Mouse (Mus musculus): ENCODE measurements around the gene Slc7a1. TPM values are rescaled to one million over a fixed set of nuclear protein-coding genes. Genes with fewer than 3 reads are reported as not detected.
"Not testable (repeated sequence)": the region's sequence is repeated elsewhere in the genome, so short reads cannot be mapped to it uniquely, and the experiment has no call there.

The Slc7a1 gene
- polyA plus RNA-seq, 1 experiment from 2014 or later, result 28.8 TPM

GRCm38 (mm10) chr5:148342061-148342741 is 57.5 kb downstream of the Slc7a1 start:
- peak overlapping the region; percentile 13; the same call in 1 of the 2 replicates for H3K4me2 ChIP-seq
- 39% methylated on average over 26 of the region's 26 CpGs for WGBS (ENCODE audit: insufficient replicate concordance)
- H3K36me3 ChIP-seq, result peaks cover 97% of the 10 kb centered on the region
- H3K9me3 ChIP-seq (replicated peaks), result no peaks in the 10 kb centered on the region
- no peak overlapping the region for H3K9ac ChIP-seq
- H3K4me3 ChIP-seq, result no peak overlapping the region
- H3K27ac ChIP-seq, result peak overlapping the region; percentile 49; the same call in 1 of the 2 replicates
- H3K27me3 ChIP-seq (replicated peaks), result no peaks in the 10 kb centered on the region
- 0 out of 2 replicates have a peak, but pooled peaks cover 3% of the 10 kb centered on the region for H3K4me1 ChIP-seq
- peak; percentile 71 for ATAC-seq

- Histone ChIP-seq H3K4me1 (0 out of 2 replicates have a peak, but pooled peaks cover 3% of the 10 kb centered on the region), H3K36me3 (peaks cover 93% of the 10 kb centered on the region), H3K9ac (no peak overlapping the region), H3K27me3 (replicated peaks) (no peaks in the 10 kb centered on the region), H3K27ac (no peak overlapping the region), H3K9me3 (replicated peaks) (no peaks in the 10 kb centered on the region), H3K4me3 (no peak overlapping the region), H3K4me2 (no peak overlapping the region)
- 84% methylated on average over 5 of the region's 5 CpGs for WGBS (ENCODE audit: insufficient replicate concordance)
- ATAC-seq, result no peak
These were observed 60.6 kb downstream of the Slc7a1 start for GRCm38 (mm10) chr5:148339126-148339525.

GRCm38 (mm10) chr5:148332622-148332974 is 67.1 kb downstream of the Slc7a1 start:
- Histone ChIP-seq H3K9me3 (replicated peaks) (no peaks in the 10 kb centered on the region), H3K27me3 (replicated peaks) (no peaks in the 10 kb centered on the region), H3K4me1 (peaks cover 10% of the 10 kb centered on the region), H3K4me2 (no peak overlapping the region), H3K9ac (no peak overlapping the region), H3K36me3 (peaks cover 84% of the 10 kb centered on the region), H3K27ac (no peak overlapping the region), H3K4me3 (no peak overlapping the region)
- ATAC-seq, result peak; percentile 29
- WGBS (ENCODE audit: insufficient replicate concordance), result 55% methylated on average over 8 of the region's 8 CpGs

GRCm38 (mm10) chr5:148331926-148332621 is 67.6 kb downstream of the Slc7a1 start:
- Histone ChIP-seq H3K27me3 (replicated peaks) (no peaks in the 10 kb centered on the region), H3K4me1 (peaks cover 10% of the 10 kb centered on the region), H3K36me3 (peaks cover 79% of the 10 kb centered on the region), H3K27ac (no peak overlapping the region), H3K4me2 (no peak overlapping the region), H3K9ac (no peak overlapping the region), H3K4me3 (no peak overlapping the region), H3K9me3 (replicated peaks) (no peaks in the 10 kb centered on the region)
- WGBS (ENCODE audit: insufficient replicate concordance), result 86% methylated on average over 18 of the region's 18 CpGs
- ATAC-seq, result no peak; the same call in 1 of the 2 replicates

GRCm38 (mm10) chr5:148331229-148331776 is 68.4 kb downstream of the Slc7a1 start:
- Histone ChIP-seq H3K9me3 (replicated peaks) (no peaks in the 10 kb centered on the region), H3K36me3 (peaks cover 71% of the 10 kb centered on the region), H3K9ac (no peak overlapping the region), H3K4me3 (no peak overlapping the region), H3K27ac (no peak overlapping the region), H3K4me2 (no peak overlapping the region), H3K27me3 (replicated peaks) (no peaks in the 10 kb centered on the region), H3K4me1 (peaks cover 10% of the 10 kb centered on the region)
- no peak for ATAC-seq
- 79% methylated on average over 11 of the region's 11 CpGs for WGBS (ENCODE audit: insufficient replicate concordance)

GRCm38 (mm10) chr5:148328982-148329381 is 70.7 kb downstream of the Slc7a1 start:
- no peak overlapping the region for H3K4me3 ChIP-seq
- ATAC-seq, result no peak
- no peak overlapping the region for H3K27ac ChIP-seq
- no peaks in the 10 kb centered on the region for H3K27me3 ChIP-seq (replicated peaks)
- WGBS (ENCODE audit: insufficient replicate concordance), result 83% methylated on average over 3 of the region's 3 CpGs
- H3K36me3 ChIP-seq, result peaks cover 52% of the 10 kb centered on the region
- peaks cover 10% of the 10 kb centered on the region for H3K4me1 ChIP-seq
- no peak overlapping the region for H3K4me2 ChIP-seq
- no peak overlapping the region for H3K9ac ChIP-seq
- no peaks in the 10 kb centered on the region for H3K9me3 ChIP-seq (replicated peaks)

GRCm38 (mm10) chr5:148326295-148326694 is 73.4 kb downstream of the Slc7a1 start:
- H3K4me1 ChIP-seq; H3K27ac ChIP-seq; ATAC-seq; H3K4me2 ChIP-seq; H3K9ac ChIP-seq; H3K27me3 ChIP-seq (replicated peaks); H3K9me3 ChIP-seq (replicated peaks); H3K4me3 ChIP-seq: not testable (repeated sequence)
- peaks cover 25% of the 10 kb centered on the region for H3K36me3 ChIP-seq
- 81% methylated on average over 9 of the region's 9 CpGs for WGBS (ENCODE audit: insufficient replicate concordance)

- H3K4me1 ChIP-seq, result no peaks in the 10 kb centered on the region
- ATAC-seq, result no peak
- H3K9ac ChIP-seq, result no peak overlapping the region
- H3K4me2 ChIP-seq, result no peak overlapping the region
- no peak overlapping the region for H3K27ac ChIP-seq
- H3K36me3 ChIP-seq, result peaks cover 18% of the 10 kb centered on the region
- no peaks in the 10 kb centered on the region for H3K27me3 ChIP-seq (replicated peaks)
- no peak overlapping the region for H3K4me3 ChIP-seq
- 43% methylated on average over 4 of the region's 4 CpGs for WGBS (ENCODE audit: insufficient replicate concordance)
- no peaks in the 10 kb centered on the region for H3K9me3 ChIP-seq (replicated peaks)
These were observed 74.3 kb downstream of the Slc7a1 start for GRCm38 (mm10) chr5:148325317-148325885.

- H3K27ac ChIP-seq, result no peak overlapping the region
- ATAC-seq, result no peak
- H3K4me3 ChIP-seq, result no peak overlapping the region
- WGBS (ENCODE audit: insufficient replicate concordance), result 70% methylated on average over 5 of the region's 5 CpGs
- H3K9me3 ChIP-seq (replicated peaks), result 0 out of 2 replicates have a peak, but pooled peaks cover 4% of the 10 kb centered on the region
- no peaks in the 10 kb centered on the region for H3K4me1 ChIP-seq
- H3K9ac ChIP-seq, result no peak overlapping the region
- H3K36me3 ChIP-seq, result no peaks in the 10 kb centered on the region
- no peak overlapping the region for H3K4me2 ChIP-seq
- H3K27me3 ChIP-seq (replicated peaks), result no peaks in the 10 kb centered on the region
These were observed 84.8 kb downstream of the Slc7a1 start for GRCm38 (mm10) chr5:148314931-148315330.

GRCm38 (mm10) chr5:148312443-148312842 is 87.3 kb downstream of the Slc7a1 start:
- no peaks in the 10 kb centered on the region for H3K4me1 ChIP-seq
- no peak overlapping the region for H3K27ac ChIP-seq
- H3K27me3 ChIP-seq (replicated peaks), result no peaks in the 10 kb centered on the region
- H3K4me2 ChIP-seq, result no peak overlapping the region
- 0 out of 2 replicates have a peak, but pooled peaks cover 4% of the 10 kb centered on the region for H3K9me3 ChIP-seq (replicated peaks)
- 44% methylated on average over 2 of the region's 2 CpGs for WGBS (ENCODE audit: insufficient replicate concordance)
- no peak for ATAC-seq
- no peak overlapping the region for H3K9ac ChIP-seq
- H3K36me3 ChIP-seq, result no peaks in the 10 kb centered on the region
- H3K4me3 ChIP-seq, result no peak overlapping the region

GRCm38 (mm10) chr5:148310790-148311189 is 88.9 kb downstream of the Slc7a1 start:
- Histone ChIP-seq H3K27ac (no peak overlapping the region), H3K36me3 (no peaks in the 10 kb centered on the region), H3K4me1 (no peaks in the 10 kb centered on the region), H3K27me3 (replicated peaks) (no peaks in the 10 kb centered on the region), H3K9ac (no peak overlapping the region), H3K4me2 (peak overlapping the region; percentile 38), H3K9me3 (replicated peaks) (0 out of 2 replicates have a peak, but pooled peaks cover 4% of the 10 kb centered on the region), H3K4me3 (peak overlapping the region; percentile 23)
- 0 out of 2 replicates have a peak, but pooled peaks have one; percentile 21 for ATAC-seq
- 36% methylated on average over 10 of the region's 10 CpGs for WGBS (ENCODE audit: insufficient replicate concordance)

GRCm38 (mm10) chr5:148304112-148304511 is 95.6 kb downstream of the Slc7a1 start:
- Histone ChIP-seq H3K4me3 (no peak overlapping the region), H3K36me3 (no peaks in the 10 kb centered on the region), H3K4me1 (no peaks in the 10 kb centered on the region), H3K4me2 (no peak overlapping the region), H3K27ac (no peak overlapping the region), H3K27me3 (replicated peaks) (no peaks in the 10 kb centered on the region), H3K9ac (no peak overlapping the region), H3K9me3 (replicated peaks) (no peaks in the 10 kb centered on the region)
- 67% methylated on average over 2 of the region's 2 CpGs for WGBS (ENCODE audit: insufficient replicate concordance)
- no peak for ATAC-seq
